Mouse (Mus musculus) G1E (cell line): ENCODE results near the gene Fgfr2.

Experiments
- CTCF ChIP-seq: IDR thresholded peaks from 2 replicates; pipeline ENCODE4 v1.5.1; 2012; ENCODE audit warnings: low read depth, low read length, inconsistent platforms, mixed read lengths
- POLR2AphosphoS5 ChIP-seq: IDR thresholded peaks from 2 replicates; pipeline ENCODE4 v1.6.1; 2012; ENCODE audit warnings: low read depth, low read length, inconsistent platforms; ENCODE audit not compliant: insufficient replicate concordance

GRCm38 (mm10) chr7:132576116-132576650 lies 547.0 kb downstream of the Fgfr2 start, which contains the start of gene Oat:
- no peak for TF ChIP-seq CTCF
- no peak for TF ChIP-seq POLR2AphosphoS5
